Mouse (Mus musculus) testis, postnatal 10 days (tissue): ENCODE results near the gene Elmod3.
A peak's percentile ranks its signal among the peaks of the same experiment; 100 is the strongest.

Experiments
- DNase-seq: peaks from one replicate; pipeline ENCODE4 v3.0.0; 2021; ENCODE audit warnings: low spot score

Elmod3 gene

DNA sequence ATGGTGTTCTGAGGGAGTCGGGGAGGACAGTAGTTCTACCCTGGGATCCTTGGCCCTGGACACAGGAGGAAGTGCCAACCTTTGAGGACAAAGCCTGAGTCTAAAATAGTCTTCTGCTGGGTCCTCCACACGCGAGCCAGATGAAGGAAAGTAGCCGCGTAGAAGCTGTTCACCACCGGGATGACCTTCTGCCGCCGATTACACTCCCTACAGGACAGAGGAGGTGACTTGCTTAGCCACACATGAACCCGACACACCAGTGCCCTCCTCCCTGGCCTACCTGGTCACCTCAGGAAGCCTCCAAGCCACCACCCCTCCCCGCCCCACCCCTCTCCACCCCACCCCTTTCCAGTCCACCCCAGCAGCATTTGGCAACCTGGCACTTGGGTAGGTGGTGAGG is 29.5 kb downstream of the Elmod3 start:
- DNase-seq: no peak

DNA sequence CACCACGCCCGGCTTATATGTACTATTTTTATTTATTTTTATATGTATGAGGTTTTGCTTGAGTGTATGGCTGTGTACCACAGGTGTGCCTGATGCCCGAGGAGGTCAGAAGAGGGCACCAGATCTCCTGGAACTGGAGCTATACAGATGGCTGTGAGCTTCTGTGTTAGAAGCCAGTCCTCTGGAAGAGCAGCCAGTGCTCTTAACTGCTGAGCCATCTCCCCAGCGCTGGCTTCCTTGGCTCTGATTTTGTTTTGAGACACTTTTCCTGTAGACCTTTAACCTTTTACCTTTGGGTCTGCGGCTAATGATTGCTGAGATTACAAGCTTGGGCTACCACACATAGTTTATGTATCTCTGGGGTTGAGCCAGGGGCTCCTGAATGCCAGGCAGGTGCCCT is 30.7 kb downstream of the Elmod3 start:
- no peak for DNase-seq

DNA sequence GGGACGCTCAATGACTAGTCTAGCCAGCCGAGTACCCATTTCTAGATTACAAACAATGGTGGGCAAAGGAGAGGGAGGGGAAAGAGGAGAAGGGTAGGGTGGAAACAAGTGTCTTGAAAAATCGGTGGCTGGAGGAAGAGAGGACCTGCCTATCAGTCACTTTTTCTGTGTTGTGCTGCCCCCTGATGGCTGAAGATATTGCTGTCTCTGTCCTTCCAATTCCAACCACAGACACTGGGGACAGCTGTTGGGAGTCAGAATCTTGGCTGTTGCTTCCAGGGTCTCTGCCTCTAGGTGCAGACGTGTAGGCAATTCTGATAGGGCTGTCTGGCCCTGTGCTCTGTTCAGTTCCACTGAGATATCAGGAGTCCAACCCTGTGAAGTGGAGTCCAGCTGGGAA is 32.2 kb downstream of the Elmod3 start:
- DNase-seq: peak; percentile 92

DNA sequence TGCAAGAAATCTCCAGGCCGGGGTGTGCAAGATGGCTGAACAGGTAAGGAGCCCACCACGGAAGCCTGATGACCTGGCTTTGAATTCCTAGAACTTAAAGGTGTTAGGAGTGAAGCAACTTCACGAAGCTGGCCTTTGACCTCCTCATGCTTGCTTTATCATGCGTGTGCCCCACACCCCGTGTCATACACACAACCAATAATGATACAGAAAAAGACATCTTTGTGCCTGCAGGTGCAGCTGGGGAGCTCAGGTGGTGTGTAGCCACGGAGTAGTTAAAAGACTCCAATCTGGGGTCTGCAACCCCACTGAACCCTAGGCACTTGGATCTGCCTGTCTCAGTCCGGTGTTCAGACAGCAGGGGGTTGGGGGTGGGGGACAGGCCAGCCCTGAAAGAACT is 32.7 kb downstream of the Elmod3 start:
- DNase-seq: no peak

DNA sequence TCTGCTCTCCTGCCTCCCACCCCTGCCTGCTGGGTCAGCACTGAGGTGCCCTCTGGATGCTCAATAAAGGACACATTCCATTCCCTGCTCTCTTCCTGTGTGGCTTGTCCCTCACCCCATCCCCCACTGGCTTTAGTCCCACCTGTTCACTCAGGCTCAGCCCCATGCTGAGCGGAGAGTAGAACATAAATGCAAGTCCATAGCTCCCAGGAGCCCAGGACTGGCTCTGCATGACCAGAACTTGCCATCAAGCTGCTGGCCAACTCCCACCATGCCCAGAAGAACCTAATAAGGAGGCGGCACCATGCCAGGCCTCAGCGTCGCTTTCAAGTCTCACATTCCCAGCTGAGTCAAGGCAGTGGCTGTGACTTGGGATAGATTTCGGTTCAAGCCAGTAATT is 35.3 kb downstream of the Elmod3 start:
- DNase-seq: no peak

DNA sequence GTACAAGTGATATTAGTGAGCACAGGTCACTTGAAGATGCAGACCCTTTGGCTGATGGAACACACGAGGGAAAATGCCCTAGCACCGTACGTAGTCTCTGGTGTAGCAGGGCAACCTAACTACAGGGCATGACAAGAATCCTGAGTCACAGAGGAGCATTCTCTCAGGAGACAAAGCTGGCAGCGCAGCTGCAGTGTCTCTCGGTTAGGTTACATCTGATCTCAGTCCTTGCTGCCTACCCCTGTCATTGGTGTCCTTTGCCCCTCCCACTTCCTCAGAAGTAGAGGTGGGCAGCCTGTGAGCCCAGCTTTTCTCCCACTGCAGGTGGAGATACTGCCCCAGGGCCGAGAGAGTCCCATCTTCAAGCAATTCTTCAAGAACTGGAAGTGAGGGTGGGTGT is 35.7 kb downstream of the Elmod3 start:
- no peak for DNase-seq

DNA sequence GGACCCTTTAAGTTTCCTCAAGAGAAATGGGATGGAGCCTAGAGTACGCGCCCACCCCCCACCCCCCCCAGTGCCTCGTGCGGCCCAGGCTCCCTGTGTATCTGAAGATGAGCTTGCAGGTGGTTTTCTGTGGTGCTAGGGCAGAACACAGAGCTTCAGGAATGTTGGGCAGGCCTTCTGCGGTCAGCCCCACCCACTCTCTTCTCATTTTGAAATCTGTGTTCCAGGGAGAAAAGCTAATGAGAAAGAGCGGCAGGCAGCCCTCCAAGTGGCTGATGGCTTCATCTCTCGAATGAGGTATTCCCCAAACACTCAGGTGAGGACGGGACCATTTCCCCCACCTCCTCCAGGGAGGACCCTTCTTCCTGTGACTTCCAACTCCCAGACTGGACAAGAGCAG is 37.4 kb downstream of the Elmod3 start:
- DNase-seq: no peak

DNA sequence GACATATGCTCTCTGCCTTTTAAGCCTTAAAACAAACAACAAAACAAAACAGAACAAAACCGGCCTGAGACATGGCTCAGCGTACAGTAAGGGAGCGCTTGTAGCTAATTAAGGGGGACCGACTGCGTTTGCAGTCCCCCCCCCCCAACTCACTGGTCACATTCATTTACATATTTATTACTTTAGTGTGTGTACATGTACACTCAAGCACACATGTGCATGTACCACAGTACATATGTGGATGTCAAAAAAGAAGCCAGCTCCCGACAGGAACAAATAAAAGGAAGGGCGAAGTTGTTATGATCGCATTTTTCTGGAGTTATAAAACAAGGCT is 45.2 kb downstream of the Elmod3 start:
- DNase-seq: no peak

DNA sequence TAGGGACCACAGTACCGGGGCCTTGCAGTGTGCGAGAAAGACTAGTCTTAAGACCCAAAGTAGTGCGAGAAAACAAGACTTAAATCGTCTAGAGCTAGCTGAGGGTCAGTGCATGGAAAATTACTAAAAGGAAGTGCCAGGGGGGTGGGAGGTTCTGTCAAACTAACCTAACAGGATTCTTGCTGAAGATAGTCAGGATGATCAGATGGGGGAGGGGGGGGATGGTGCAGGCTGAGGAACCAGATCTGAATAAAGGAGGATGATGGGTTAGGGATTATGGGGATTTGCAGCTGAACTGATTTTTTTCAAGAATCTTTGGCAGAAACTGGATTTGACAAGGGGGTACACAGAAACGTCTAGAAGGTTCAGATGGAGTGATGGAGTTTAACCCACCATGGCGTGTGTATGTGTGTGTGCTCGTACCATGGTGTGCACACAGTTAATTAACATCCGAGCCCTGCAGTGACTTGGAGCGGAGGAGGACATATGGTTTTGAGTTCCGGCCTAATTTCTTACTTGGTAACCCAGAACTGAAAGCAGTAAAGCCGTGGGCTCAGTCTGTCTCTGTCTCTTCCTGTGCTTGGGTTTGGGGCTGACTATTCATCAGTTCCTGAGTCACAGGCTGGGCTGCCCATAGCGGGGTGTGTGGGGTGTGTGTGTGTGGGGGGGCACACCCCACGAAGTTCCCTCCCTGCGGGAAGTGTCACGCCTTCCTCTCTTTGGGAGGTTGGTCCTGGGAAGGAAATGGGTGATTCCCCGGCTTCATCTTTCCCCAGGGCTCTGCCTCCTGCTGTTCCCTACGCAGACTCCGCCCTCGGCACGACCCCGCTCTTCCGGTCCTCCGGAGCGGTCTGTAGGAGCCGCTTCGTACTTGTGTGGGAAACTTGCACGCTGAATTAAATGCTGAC is 45.8 kb downstream of the Elmod3 start:
- DNase-seq: peak; percentile 74

DNA sequence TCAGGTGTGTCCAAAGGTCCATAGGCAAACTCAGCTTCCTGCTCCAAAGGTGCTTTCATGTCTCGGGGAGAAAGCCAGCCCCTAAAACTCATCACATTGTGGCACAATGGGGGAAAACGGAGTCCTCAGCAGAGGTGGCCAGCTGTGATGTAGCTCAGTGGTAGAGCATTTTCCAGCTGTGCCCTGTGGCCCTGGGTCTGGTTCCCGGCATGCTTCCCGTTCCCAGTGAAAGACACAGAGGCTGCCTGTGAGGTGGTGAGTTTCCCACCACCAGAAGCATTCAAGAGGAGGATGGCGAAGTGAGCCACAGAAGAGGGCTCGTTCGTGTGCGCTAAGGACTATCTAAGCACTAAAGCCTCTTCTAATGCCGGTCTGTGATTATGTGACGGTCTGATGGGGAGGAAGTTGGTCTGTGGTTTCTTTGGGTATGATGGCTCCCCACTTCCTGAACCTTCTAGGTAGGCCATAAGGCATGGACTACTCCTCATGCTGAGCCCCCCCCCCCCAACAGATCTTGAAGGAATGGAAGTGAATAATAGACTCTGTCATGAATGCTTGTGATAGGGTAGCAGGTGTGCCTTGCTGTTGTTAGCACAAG is 47.6 kb downstream of the Elmod3 start:
- no peak for DNase-seq

DNA sequence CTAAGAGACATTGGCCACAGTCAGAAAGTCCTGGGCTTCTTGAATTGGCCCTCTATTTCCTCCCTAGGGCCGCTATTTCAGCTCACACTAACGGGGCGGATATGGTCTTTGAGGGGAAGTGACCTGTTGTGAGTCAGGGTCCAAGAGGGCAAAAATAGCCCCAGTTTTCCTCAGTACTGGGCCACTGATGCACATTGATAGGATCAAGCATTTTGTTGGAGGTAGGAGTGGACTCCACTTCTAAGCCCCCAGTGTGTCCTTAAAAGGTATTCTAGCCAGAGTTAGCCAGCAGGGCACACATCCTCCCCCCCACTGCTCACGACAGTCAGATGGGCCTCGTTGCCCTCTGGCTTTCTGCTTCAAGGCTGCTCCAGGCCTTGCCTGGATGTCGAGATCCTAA is 48.2 kb downstream of the Elmod3 start:
- no peak for DNase-seq

DNA sequence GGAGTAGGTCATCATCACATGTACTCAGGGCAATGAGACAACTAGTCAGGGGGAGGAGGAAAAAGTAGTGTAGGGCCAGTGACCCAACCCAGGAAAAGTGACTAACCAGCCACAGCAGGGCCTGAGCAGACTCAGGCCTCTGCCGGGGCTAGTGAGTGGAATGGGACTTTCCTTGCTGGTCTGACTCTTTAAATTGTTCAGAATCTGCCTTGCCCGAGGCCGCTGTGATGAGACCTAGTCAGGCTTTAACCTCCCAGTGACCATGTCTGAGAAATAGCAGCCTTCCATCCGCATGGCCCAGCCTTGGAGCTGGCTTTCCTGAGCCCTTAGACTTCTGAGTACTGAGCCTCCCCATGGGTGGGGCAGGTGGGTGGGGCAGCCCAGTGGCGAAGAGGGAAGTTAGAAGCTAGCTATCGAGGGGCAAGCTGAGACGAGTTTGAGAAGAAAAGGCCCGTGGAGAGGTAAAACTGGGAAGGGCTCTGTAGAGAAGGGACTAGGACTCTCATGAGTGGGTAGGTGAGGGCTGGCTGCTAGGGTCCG is 49.1 kb downstream of the Elmod3 start:
- DNase-seq: no peak

DNA sequence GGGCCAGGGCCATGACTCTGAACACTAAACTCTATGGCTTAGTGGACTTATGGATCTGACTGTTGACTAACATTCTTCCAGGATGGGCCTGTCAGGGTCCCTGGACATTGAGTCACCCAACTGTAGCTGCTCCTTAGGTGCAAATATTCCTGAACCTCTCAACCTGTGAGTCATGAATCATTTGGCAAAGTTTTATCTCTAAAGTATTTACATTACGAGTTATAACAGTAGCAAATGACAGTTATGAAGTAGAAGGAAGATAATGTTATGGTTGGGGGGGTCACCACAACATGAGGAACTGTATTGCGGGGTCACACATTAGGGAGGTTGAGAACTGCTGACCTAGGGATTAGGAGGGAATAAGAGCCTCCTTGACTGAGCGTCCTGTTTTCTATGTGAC is 50.4 kb downstream of the Elmod3 start:
- DNase-seq: no peak

DNA sequence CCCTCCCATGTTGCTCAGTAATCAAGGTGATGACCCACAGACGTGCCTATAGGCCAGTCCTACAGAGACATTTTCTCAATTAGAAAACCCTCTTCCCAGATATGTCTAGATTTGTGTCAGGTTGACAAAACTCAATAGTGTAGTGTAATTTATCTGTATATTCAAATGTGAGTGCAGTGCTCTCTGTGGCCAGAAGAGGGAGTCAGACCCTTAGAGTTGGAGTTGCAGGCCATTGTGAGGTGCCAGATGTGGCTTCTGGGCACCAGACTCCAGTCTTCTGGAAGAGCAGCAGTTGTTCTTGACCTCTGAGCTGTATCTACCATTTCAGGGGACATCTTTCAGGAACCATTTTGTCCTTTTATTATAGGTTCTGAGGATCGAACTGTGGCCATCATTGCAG is 51.1 kb downstream of the Elmod3 start:
- no peak for DNase-seq

DNA sequence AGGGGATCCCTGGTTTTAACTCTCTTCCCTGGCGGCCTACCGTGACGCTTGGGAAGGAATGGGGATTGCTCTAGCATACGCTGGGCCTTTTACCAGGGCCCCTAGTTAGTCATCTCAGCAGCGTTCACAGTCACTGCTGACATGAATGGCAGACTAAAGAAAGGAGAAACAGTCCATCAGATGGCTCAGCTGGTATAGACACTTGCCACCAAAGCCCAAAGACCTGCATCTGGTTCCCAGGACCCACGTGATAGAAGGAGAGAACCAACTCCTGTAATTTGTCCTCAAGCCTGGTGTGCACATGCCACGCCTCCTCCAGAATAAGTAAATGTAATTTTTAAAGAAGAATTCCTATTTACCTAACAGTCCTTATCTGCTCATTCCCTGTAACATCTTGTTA is 52.8 kb downstream of the Elmod3 start:
- DNase-seq: no peak

DNA sequence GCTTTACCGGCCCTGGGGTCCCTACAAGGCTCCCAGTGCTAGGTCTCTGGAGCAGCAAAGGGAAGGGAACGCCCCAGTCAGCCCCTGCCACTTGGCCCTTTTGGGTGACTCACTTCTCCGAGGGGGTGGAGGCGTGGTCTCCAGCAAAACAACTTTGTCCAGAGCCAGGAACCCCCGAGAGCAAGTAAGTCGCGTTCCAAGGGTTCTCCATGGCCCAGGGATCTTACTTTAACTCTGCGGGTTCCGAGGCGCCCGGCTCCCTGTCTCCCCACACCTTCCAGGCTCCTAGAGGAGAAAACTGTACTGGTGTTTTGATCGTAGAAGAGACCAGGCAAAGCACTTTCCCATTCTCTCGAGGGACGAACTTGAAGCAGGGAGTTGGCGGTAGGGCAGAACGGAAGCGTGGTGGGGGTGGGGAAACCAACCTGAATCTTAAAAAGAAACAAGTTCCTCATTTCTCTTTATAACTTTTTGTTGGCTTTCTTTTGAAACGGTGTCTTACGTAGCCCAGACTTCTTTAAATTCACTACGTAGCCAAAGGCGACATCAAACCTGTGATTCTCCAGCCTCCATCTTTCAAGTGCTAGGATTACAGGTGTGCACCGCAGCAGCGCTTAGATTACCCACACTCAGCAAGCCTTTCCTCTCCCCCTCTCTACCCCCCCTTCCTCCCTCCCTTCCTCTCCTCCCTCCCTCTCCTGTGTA is 53.8 kb downstream of the Elmod3 start, which contains the start of gene Capg:
Gene Capg (plus strand): TSS at position 109 of the 705 bp plus-strand sequence.
- peak; percentile 64 for DNase-seq

DNA sequence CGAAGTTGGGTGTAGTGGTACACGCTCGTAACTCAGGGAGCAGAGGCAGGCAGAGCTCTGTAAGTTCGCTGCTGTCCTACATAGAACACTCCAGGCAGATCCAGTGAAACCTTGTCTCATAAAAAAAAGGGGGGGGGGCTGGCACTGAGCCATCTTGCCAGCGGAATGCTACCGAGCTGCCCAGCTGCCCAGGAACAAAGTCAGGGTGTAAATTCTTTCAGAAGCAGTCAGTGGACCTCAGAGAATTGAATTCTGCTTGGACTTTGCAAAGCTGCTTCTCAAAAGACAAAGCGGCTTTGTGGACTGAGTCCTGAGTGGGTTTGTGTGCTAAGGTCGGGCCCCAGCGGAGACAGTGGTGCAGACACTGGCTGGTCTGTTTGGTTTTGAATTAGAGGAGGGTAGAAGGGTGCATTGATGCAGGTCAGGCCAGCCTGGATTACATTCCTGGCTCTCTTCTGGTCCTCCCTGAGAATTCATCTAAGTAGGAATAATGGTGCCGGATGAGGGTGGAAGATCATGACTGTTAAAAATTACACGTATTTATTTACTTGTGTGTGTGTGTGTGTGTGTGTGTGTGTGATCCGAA is 54.9 kb downstream of the Elmod3 start:
- no peak for DNase-seq

DNA sequence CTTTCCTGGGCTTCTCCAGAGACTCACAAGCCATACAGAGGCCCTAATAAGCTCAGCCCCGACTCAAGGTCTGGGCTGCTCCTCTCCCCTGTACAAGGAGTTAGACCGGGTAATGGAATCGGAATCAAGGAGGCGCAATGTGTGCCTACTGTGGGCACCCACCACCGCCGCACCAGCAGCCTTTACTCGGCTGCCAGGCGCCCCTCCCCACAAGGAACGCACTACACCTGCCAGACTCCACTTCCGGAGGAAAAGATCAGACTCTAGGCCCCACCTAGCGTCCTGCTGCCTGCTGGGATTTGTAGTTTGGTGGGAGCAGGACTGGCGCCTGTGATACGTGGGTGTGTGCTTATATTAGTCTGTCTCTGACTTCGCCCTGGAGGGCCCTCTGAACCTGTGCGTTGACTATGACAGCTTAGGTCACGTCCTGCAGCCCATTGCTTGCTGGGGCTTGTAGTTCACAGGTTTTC is 59.6 kb downstream of the Elmod3 start:
- DNase-seq: peak; percentile 79

DNA sequence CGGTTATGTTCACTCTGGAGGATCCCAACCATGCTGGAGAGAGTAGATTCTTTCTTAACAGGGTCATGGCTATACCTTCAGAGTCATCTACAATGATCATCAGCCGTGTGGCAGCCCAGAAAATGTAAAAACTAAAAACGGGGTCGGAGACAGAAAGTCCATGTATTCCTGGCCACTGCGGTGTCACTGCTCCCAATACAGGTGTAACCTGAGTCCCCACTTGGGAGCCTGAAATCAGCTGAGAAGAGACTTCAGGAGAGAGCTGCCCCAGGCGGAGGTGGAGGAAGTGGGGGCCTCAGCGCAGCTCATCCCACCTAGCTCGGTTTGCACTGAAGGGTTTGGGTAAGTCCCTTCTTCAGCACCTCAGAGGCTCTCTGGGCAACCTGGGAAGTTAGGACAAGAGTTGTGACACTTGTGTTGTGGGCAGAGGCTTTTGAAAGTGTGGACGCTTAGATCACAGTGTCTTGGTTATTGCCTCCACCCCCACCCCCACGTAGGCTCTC is 60.2 kb downstream of the Elmod3 start:
- DNase-seq: no peak

DNA sequence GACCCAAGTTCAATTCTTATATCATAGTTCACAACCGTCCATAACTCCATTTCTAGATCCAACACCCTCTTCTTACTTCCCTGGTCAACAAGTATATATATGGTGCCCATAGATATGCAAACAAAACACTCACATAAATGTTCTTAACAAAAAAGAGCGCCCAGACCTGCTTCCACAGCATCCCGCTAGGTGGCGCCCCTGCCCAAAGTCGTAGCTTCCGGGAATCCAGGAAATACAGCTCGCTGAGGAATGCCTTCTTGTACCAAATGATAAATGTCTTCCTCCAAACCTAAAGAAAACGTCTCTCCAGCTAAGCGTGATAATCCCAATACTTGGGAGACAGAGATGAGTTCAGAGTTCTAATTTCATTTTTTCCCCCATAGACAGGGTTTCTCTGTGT is 63.0 kb downstream of the Elmod3 start:
- peak; percentile 92 for DNase-seq

DNA sequence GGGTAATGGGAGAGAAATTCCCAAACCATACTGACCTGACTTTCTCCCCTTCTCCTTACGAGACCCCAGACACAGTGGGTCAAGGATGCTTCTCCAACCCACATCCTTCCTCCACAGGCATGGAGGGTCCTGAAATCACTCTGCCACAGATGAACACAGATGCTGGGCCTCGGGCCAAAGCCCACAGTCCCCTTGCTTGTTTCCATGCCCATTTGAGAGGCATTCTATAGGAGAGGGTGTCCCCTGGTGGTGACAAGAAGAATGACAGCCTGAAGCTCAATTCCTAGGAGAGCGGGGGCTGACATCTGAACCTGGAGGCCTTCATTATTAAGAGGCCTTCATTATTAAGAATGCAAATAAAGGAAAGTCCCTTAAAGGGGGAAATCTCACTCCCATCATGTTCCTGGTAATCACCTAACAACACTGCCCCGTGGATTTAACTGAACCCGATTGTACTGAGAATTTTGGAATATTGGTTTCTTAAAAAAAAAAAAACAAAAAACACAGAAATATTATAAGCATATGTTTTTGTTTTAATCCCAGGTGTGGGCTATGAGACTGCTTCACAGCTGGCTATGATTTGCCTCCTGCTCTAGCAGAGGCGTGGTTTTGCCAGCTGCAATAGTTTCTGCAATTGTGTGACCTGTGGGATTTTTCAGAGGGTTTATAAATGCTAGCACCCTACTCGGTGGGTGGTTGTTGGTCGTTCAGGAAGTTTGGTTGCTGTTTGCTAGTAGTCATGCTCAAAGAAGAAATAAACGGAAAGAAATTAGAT is 64.0 kb downstream of the Elmod3 start:
- DNase-seq: peak; percentile 83
